Mouse (Mus musculus): ENCODE measurements around the gene Svopl.

DNA sequence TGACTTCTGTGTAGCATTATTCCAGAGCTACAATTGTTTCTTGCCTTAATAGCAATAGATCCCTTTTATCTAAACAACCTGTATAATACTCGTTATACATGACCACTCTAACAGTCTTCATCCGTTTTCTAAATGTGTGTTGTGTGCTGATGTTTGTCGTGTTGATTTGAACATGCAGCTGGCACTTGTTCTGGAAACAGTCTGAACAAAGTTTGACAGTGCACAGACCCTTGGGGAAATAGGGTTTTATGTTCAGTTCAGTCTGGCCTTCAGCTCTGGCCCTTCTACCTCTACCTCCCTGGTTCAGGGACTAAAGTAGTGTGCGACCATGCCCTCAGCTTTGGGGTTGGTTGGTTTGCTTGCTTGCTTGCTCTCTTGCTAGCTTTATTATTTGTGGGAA lies 79.4 kb downstream of the Svopl start:
- TF ChIP-seq CTCF (IDR thresholded peaks at IDR 0.05) = no peak
- no peak for TF ChIP-seq POLR2A (IDR thresholded peaks at IDR 0.05; ENCODE audit: insufficient read depth, low read depth, low read length)
- TF ChIP-seq EP300 (IDR thresholded peaks at IDR 0.05; ENCODE audit: insufficient read depth, low read depth, low read length) = no peak
